Mouse (Mus musculus) frontal cortex, postnatal 36 days (tissue): ENCODE results near the gene Gal3st2c.
"Not testable (repeated sequence)": the region's sequence is repeated elsewhere in the genome, so short reads cannot be mapped to it uniquely, and the experiment has no call there.

Experiments used
- DNase-seq, 2 experiments: peaks; one replicate each; pipeline ENCODE4 v3.0.0; 2022; ENCODE audit warnings: low spot score in 2 of 2

Gal3st2c gene

DNA sequence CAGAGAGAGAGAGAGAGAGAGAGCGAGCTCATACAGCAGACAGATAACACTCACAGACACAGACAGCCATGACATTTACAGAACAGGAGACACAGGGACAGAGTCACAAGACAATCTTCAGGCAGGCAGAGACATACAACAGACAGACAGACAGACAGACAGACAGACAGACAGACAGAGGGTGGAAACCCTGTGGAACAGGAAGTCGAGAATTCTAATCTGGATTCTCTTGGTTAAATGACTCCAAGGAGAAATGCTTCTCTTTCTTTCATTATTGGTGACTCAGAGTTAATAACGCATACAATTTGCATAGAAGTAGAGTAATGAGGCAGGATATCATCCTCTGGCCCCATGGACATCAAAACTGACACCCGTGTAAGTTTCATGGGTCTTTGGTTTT lies 56.2 kb downstream of the Gal3st2c start:
- DNase-seq, result no peak

- no peak for DNase-seq
Observed at GRCm38 (mm10) chr1:94051104-94051503, 60.8 kb downstream of the Gal3st2c start.

DNA sequence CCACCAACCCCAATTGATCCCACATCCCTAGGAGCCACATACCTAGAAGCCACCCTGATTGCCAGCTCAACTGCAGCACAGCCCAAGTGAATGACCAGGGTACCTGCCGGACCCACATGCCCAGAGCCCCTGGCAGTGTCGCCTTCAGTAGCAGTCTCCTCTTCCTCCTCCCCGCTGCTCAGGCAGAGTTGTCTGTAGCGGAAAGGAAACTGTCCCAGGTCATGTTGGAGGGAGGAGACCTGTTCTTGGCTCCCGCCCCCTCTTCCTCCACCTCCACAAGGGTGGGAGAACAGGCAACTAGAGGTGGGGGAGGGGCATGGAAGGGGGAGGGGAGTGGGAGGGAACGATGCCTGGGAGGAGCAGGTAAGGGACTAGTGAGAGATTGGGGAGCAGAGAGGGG lies 62.1 kb downstream of the Gal3st2c start, which contains the start of gene Pdcd1:
Gene Pdcd1, minus strand, starts transcription at position 181 of the 400 bp plus-strand sequence.
- DNase-seq, result no peak

- DNase-seq, result peak; percentile 80 to 89
Observed at GRCm38 (mm10) chr1:94053530-94054216, 63.4 kb downstream of the Gal3st2c start.

DNA sequence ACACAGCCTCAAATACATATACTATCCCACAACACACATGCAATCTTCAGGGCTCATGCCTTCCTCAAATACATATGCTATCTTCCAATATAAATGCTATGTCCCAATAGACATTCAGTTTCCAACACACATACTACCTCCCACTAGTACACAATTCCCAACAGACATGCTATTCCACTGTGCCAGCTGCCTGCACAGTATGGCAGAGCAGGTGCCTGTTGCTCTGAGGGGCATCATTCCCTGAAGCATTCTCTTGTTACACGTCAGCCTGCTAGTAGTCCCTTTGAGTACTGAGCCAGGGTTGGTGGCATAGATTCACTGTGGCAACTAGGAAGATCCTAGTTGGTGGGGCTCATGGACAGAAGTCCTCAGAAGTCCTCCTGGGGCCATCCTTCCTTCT lies 64.2 kb downstream of the Gal3st2c start:
- no peak for DNase-seq

GRCm38 (mm10) chr1:94055966-94056365 lies 65.7 kb downstream of the Gal3st2c start:
- no peak for DNase-seq

- no peak for DNase-seq
Observed at GRCm38 (mm10) chr1:94057401-94057800, 67.1 kb downstream of the Gal3st2c start.

- not testable (repeated sequence) for DNase-seq
Observed at GRCm38 (mm10) chr1:94058281-94058680, 68.0 kb downstream of the Gal3st2c start.
